Mouse (Mus musculus): Measurements from ENCODE around the gene Agfg1.
"Not testable (repeated sequence)": the region's sequence is repeated elsewhere in the genome, so short reads cannot be mapped to it uniquely, and the experiment has no call there.

The Agfg1 gene

DNA sequence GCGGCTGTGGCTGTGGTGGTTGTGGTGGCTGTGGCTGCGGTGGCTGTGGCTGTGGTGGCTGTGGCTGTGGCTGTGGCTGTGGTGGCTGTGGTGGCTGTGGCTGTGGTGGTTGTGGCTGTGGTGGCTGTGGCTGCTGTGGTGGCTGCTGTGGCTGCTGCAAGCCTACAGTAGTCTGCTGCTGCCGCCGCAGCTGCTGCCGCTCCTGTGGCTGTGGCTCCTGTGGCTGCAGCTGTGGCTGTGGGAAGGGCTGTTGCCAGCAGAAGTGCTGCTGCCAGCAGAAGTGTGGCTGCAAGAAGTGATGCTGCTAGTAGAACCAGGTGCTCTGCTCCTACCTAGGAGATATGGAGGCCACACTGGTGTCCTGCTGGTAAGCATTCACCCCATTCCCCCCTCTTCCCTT is 74.2 kb downstream of the Agfg1 start:
- DNase-seq: not testable (repeated sequence)

DNA sequence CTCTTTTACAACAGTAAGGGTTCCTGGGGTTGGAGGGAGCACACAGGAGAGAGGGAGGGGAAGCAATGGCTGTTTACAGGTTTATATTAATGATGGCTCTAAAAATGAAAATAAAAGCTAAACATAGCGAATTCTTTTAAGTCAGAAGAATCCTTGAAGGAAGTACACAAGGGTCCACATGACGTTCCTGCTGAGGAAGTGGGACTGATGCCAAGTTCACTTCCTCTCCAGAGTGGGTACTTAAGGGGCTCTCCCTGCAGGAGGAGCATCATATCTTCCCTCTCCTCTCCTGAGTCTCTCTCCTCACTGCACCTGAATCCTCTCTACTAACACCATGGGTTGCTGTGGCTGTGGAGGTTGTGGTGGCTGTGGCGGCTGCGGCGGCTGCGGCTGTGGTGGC is 85.4 kb downstream of the Agfg1 start, which contains the start of gene A030014E15Rik:
Gene A030014E15Rik (plus strand): TSS at position 268 of the 400 bp plus-strand sequence.
- DNase-seq: no peak

- not testable (repeated sequence) for DNase-seq
These were observed 91.3 kb downstream of the Agfg1 start for GRCm38 (mm10) chr1:82930558-82930957.

DNA sequence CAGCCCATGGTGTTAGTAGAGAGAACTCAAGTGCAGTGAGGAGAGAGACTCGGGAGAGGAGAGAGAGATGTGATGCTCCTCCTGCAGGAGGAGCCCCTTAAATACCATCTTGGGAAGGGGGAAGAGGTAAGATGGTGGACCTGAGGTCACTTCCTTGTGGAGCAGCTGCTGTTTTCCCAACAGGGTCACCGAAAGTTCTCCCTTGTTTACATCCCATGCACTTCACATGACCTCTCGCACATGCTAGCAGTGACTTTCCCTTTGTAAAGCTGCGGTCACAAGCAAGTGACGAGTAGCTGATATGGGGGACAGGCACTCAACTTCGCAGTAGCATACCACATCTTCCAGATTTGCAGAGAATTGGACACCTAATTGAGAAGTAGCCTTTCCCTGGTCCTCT is 92.0 kb downstream of the Agfg1 start, which contains the start of gene Gm6217:
Gene Gm6217 (minus strand): TSS at position 74 of the 400 bp plus-strand sequence.
- not testable (repeated sequence) for DNase-seq

GRCm38 (mm10) chr1:82938666-82939065 is 99.4 kb downstream of the Agfg1 start:
- no peak for DNase-seq

GRCm38 (mm10) chr1:82942505-82942904 is 103.2 kb downstream of the Agfg1 start:
- not testable (repeated sequence) for DNase-seq

DNA sequence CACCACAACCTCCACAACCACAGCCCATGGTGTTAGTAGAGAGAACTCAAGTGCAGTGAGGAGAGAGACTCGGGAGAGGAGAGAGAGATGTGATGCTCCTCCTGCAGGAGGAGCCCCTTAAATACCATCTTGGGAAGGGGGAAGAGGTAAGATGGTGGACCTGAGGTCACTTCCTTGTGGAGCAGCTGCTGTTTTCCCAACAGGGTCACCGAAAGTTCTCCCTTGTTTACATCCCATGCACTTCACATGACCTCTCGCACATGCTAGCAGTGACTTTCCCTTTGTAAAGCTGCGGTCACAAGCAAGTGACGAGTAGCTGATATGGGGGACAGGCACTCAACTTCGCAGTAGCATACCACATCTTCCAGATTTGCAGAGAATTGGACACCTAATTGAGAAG is 104.0 kb downstream of the Agfg1 start, which contains the start of gene A030003K21Rik:
Gene A030003K21Rik (minus strand): TSS at position 94 of the 400 bp plus-strand sequence.
- DNase-seq: not testable (repeated sequence)

DNA sequence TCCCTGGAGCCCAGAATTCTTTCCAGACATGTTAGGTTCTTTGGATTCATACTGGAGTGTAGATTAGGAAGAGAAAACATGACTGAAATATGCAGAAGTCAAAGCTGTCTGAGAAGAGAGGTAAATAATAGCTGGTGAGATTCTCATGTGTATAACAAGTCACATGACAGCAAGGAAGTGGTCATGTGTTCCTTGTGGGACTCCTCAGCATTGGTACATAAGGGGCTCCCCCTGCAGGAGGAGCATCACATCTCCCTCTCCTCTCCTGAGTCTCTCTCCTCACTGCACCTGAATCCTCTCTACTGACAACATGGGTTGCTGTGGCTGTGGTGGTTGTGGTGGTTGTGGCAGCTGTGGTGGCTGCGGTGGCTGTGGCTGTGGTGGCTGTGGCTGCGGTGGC is 106.7 kb downstream of the Agfg1 start:
- DNase-seq: not testable (repeated sequence)

GRCm38 (mm10) chr1:82948601-82949000 is 109.3 kb downstream of the Agfg1 start:
- DNase-seq: no peak
